Mouse (Mus musculus) testis, postnatal 10 days (tissue): ENCODE measurements around the gene March2.

Experiments
- DNase-seq: peaks from one replicate; pipeline ENCODE4 v3.0.0; 2021; ENCODE audit warnings: low spot score

March2 gene

DNA sequence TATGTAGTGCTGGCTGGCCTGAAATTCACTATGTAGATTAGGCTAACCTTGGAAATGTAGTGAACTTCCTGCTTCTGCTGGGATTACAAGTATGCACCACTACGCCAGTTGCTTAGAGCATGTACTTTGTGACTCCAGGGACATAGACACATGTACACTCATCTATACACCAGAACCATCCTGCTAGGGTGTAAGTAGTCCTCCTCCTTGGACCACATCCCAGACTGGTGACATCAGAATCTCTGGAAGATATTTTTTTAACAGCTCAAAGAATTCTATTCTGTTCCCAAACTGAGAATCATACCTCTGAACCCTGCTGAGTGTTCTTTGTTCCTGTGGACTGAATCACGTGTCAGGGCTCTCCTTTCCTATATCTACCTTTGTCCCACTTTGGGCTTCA, 81.4 kb downstream of the March2 start:
- DNase-seq, result no peak
